Mouse (Mus musculus) intestine, embryonic 16.5 days (tissue): ENCODE measurements at regions not wholly inside any gene's neighbourhood (a gene's known extent, or its start where the extent isn't known, plus 50 kb on each side); places are given as distances from the start of the nearest gene placed in this dataset.

ENCODE experiments used
- ATAC-seq: fragments of 200-750 bp; cut with Nextera tagmentation; 2 replicates; pipeline ENCODE4 v1.8.0; 2017; ENCODE audit warnings: moderate TSS enrichment, moderate library complexity
- H3K27ac ChIP-seq: fragments of 300-500 bp; sonication (generic); 2 replicates; pipeline ENCODE4 v1.5.1; 2014; ENCODE audit warnings: mild to moderate bottlenecking, low read length
- H3K27me3 ChIP-seq: fragments of 300-500 bp; sonication (generic); replicated peaks from 2 replicates; pipeline ENCODE4 v1.6.1; 2014; ENCODE audit warnings: low read length, control low read depth, mixed read lengths; ENCODE audit not compliant: control insufficient read depth, insufficient read depth
- H3K36me3 ChIP-seq: fragments of 300-500 bp; sonication (generic); 2 replicates; pipeline ENCODE4 v1.6.1; 2014; ENCODE audit warnings: low read length, control low read depth; ENCODE audit not compliant: control insufficient read depth, insufficient read depth
- H3K4me1 ChIP-seq: fragments of 300-500 bp; sonication (generic); 2 replicates; pipeline ENCODE4 v1.6.1; 2014; ENCODE audit warnings: low read length, control low read depth, mixed read lengths; ENCODE audit not compliant: control insufficient read depth, insufficient read depth
- H3K4me2 ChIP-seq: fragments of 300-500 bp; sonication (generic); 2 replicates; pipeline ENCODE4 v1.6.1; 2014; ENCODE audit warnings: low read depth, low read length, control low read depth
- H3K4me3 ChIP-seq: fragments of 300-500 bp; sonication (generic); 2 replicates; pipeline ENCODE4 v1.5.1; 2014; ENCODE audit warnings: mild to moderate bottlenecking, low read length
- H3K9ac ChIP-seq: fragments of 300-500 bp; sonication (generic); 2 replicates; pipeline ENCODE4 v1.6.1; 2014; ENCODE audit warnings: low read depth, low read length
- H3K9me3 ChIP-seq: fragments of 300-500 bp; sonication (generic); 2 replicates; pipeline ENCODE4 v1.6.1; 2016; ENCODE audit warnings: low read length, control low read depth; ENCODE audit not compliant: control insufficient read depth
- WGBS: fragments of 180-500 bp; shearing (Covaris S2); extraction: QIAGEN DNeasy Blood & Tissue Kit; methylation state at CpG from one replicate; pipeline ENCODE4 v1.1.7; 2014; 5-methylcytosine and 5-hydroxymethylcytosine counted together

DNA sequence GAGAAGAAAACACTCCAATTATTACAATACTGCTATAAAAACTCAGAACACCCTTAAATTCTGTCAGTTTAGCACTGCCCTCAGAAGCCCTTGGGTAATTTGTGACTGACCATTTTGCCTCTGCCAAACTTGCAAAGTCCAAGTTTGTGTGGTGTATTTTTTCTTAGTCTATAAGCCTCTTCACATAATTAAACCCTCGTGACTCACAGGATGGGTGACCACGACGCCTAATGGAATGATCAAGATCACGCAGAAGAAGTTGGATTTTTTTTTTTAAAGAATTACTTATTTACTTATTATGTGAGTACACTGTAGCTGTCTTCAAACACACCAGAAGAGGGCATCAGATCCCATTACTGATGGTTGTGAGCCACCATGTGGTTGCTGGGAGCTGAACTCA, 214.4 kb upstream of the Smim15 start:
- H3K9ac ChIP-seq = no peak overlapping the region

DNA sequence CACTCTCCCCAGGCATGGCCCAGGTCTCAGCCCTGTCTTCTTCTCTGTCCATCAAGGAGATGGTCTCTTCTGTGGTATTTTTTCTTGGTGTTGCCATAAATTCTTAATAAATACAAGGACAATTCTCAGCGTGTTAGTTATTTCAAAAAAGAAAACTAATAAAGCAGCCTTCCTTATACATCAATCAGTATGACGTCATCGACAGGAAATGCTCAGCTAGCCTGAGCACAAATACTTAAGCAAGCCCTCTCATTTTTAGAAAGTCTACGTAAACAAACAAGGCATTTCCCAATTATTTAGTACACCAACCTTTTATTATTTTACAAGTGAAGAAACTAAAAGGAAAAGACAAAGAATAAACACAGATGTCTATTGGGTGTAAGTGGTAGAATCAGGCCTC, 218.6 kb upstream of the Smim15 start:
- H3K36me3 ChIP-seq = no peaks in the 10 kb centered on the region
- WGBS = 64% methylated on average over 4 of the region's 4 CpGs
- H3K27ac ChIP-seq = no peak overlapping the region
- H3K9ac ChIP-seq = no peak overlapping the region
- H3K9me3 ChIP-seq = no peaks in the 10 kb centered on the region
- no peaks in the 10 kb centered on the region for H3K27me3 ChIP-seq
- H3K4me3 ChIP-seq = no peak overlapping the region
- no peak overlapping the region for H3K4me2 ChIP-seq
- ATAC-seq = no peak
- H3K4me1 ChIP-seq = peaks cover 7% of the 10 kb centered on the region

More for the DNA sequence above, 214.4 kb upstream of the Smim15 start:
- Histone ChIP-seq H3K4me3 (no peak overlapping the region), H3K27ac (no peak overlapping the region), H3K27me3 (no peaks in the 10 kb centered on the region), H3K4me1 (peaks cover 9% of the 10 kb centered on the region), H3K9me3 (no peaks in the 10 kb centered on the region), H3K4me2 (no peak overlapping the region), H3K36me3 (no peaks in the 10 kb centered on the region)
- no peak for ATAC-seq
- 91% methylated on average over 4 of the region's 4 CpGs for WGBS

DNA sequence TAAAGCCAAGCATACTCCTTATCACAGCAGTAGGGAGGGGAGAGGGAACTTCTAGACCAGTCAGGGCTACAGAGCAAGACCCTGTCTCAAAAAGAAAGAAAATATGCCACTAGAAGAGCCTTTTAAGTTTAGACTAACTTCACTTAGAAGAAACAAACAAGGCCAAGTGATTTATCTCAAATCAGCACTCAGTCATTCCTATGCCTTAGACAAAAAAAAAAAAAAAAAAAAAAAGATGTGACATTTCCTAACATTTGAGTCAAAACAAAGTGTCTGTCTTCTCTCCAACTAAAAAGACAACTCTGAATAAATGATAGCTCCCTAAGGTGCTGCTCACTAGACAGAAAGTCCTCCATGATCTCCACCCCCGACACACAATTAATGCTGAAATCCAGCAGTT, 220.9 kb upstream of the Smim15 start:
- no peak overlapping the region for H3K9ac ChIP-seq
- no peaks in the 10 kb centered on the region for H3K27me3 ChIP-seq
- ATAC-seq = no peak
- H3K4me3 ChIP-seq = no peak overlapping the region
- no peak overlapping the region for H3K4me2 ChIP-seq
- no peaks in the 10 kb centered on the region for H3K9me3 ChIP-seq
- no peak overlapping the region for H3K27ac ChIP-seq
- peaks cover 10% of the 10 kb centered on the region for H3K4me1 ChIP-seq
- no peaks in the 10 kb centered on the region for H3K36me3 ChIP-seq
- 39% methylated on average over 1 of the region's 1 CpGs for WGBS

DNA sequence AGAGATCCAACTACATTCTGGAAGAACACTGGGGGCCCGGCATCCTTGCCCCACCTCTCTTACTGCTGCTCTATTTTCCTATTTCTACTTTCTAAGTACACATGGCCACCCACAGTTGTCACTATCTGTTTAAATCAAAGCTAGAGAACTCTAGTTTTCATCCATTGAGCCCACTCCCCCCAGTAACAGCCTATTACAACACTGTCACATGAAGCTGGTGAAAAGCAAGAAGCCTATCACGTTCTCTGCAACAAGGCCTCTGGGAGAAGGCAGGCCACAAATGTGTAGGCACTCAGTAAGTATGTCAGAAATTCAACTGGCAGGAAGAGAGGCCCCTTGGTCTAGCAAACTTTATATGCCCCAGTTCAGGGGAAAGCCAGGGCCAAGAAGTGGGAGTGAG, 222.0 kb upstream of the Smim15 start:
- Histone ChIP-seq H3K27me3 (no peaks in the 10 kb centered on the region), H3K4me1 (peaks cover 10% of the 10 kb centered on the region), H3K9me3 (no peaks in the 10 kb centered on the region), H3K4me3 (no peak overlapping the region), H3K27ac (no peak overlapping the region), H3K4me2 (no peak overlapping the region), H3K9ac (no peak overlapping the region), H3K36me3 (no peaks in the 10 kb centered on the region)
- no peak for ATAC-seq
- WGBS = 70% methylated on average over 2 of the region's 2 CpGs

DNA sequence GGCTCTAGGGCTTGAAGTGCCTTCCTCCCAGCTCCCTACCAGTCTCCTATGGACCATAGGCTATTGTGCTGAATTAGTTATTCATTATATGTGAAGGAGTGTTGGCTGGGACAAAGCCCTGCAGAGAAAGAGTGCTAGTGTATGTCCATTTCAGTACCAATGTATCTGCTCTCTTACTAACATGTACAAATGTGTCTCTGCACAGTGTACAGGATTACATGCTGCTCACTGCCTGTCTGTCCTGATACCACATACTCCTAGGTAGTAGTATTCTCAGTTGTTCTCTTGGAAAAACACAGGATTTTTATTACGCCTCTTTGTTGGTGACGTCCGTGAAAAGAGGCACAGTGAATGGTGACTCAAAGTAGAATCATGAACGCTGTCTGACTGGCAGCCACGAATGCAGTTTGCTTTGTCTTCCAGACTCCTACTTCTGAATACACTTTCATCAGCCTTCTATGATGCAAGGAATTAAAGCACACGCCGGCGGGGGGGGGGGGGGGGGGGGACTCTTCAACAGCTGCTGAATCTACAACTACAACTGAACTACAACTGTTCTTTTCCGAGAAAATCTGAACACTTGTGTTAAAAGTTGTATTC, 230.6 kb upstream of the Smim15 start:
- Histone ChIP-seq H3K27ac (no peak overlapping the region), H3K27me3 (no peaks in the 10 kb centered on the region), H3K9ac (no peak overlapping the region), H3K9me3 (no peaks in the 10 kb centered on the region), H3K4me2 (no peak overlapping the region), H3K36me3 (no peaks in the 10 kb centered on the region), H3K4me1 (peaks cover 14% of the 10 kb centered on the region; the same call in 1 of the 2 replicates), H3K4me3 (no peak overlapping the region)
- 69% methylated on average over 6 of the region's 9 CpGs for WGBS
- ATAC-seq = no peak

DNA sequence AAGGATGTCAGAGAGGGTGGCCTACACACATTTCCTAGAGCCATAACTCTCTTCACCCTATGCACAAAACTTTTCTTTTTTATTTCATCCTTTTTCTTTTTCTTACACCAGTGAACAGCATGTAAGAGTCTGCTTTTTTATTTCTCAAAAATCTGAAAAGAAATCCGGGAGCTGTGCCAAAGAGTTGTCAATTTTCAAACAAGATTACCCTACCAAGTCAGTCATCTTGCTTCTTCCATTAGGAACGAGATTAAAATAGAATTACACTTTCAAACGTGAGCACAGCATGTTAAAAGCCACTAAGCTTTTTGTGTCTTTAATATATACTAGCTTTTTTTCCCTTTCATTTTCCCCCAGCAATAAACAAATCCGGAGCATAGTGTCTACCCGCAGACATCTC, 232.2 kb upstream of the Smim15 start:
- H3K9me3 ChIP-seq = no peaks in the 10 kb centered on the region
- H3K4me3 ChIP-seq = no peak overlapping the region
- no peak overlapping the region for H3K4me2 ChIP-seq
- 45% methylated on average over 5 of the region's 5 CpGs for WGBS
- no peak for ATAC-seq
- peaks cover 14% of the 10 kb centered on the region; the same call in 1 of the 2 replicates for H3K4me1 ChIP-seq
- H3K9ac ChIP-seq = no peak overlapping the region
- no peaks in the 10 kb centered on the region for H3K27me3 ChIP-seq
- no peaks in the 10 kb centered on the region for H3K36me3 ChIP-seq
- no peak overlapping the region for H3K27ac ChIP-seq

DNA sequence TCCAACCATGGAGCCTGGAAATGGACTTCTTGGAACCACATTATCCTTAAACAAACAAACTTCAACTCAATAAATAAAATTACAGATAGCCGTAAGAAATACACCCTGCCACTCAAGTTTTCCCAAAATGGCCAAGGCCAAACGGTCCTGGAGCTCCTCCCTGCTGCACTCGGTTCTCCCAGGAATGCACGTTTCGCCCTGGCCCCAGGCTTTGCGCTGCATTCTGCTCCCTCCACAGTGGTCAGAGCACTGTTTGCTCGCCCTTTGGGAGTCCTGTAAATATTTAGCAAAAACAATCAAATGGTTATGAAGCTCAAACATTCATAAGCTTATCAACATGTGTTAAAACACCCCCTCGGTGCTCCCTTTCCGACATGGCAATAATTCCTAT, 233.4 kb upstream of the Smim15 start:
- peaks cover 14% of the 10 kb centered on the region; the same call in 1 of the 2 replicates for H3K4me1 ChIP-seq
- H3K4me3 ChIP-seq = no peak overlapping the region
- no peak overlapping the region for H3K4me2 ChIP-seq
- H3K9ac ChIP-seq = no peak overlapping the region
- ATAC-seq = no peak
- H3K27me3 ChIP-seq = no peaks in the 10 kb centered on the region
- WGBS = 53% methylated on average over 9 of the region's 9 CpGs
- H3K36me3 ChIP-seq = no peaks in the 10 kb centered on the region
- H3K9me3 ChIP-seq = no peaks in the 10 kb centered on the region
- no peak overlapping the region for H3K27ac ChIP-seq

DNA sequence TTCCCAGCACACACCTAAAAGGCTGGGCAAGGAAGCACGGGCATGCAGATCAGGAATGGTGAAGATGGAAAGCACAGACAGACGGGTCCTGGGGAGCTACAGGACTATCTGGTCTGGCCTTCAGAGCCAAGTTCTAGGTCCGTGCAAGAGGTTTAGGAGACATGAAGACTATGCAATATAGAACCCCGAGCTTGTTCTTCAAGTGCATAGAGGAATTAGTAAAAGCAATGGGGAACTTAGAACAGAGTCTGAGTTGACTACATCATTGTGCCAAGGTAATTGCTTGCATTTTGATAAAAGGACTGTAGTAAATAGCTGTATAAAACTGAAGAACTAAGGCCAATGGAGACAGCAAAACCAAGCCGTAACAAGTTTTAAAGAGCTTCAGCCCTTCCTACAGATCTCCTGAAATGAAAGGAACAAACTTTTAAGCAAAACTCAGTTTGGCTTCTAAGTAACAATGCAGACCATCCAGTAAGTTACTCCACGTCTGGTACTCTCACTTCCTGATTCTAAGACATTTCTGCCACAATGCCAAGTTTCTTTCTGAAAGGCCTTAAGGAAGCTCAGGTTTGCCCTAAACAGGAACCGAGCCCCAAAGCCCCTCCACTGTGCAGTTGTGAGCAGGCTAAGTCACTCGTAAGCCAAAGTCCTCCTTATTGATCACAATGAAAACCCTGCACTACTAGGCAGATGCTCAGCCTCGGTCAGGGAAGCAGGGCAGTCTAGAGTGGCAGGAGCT, 234.0 kb upstream of the Smim15 start:
- Histone ChIP-seq H3K9me3 (no peaks in the 10 kb centered on the region), H3K4me3 (no peak overlapping the region), H3K4me1 (peaks cover 14% of the 10 kb centered on the region; the same call in 1 of the 2 replicates), H3K36me3 (no peaks in the 10 kb centered on the region), H3K9ac (no peak overlapping the region), H3K27ac (no peak overlapping the region), H3K4me2 (no peak overlapping the region), H3K27me3 (no peaks in the 10 kb centered on the region)
- 67% methylated on average over 9 of the region's 9 CpGs for WGBS
- ATAC-seq = no peak

DNA sequence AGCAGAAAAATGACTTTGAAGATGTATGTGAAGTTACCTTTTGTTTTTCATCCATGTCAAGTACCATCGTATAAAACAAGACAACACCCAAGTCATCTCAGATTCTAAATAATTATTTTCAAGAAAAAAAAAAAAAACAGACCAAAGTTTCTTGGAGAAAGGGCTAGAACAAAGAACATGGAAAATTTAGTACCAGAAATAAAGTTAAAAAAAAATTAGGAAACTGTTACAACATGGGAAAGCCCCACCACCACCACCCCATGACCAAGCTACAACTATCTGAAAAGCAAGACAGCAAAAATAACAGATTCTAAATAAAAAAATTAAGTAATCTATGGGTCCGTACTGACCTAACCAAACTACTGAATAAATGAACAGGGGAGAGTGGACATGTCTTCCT, 235.3 kb upstream of the Smim15 start:
- no peaks in the 10 kb centered on the region for H3K27me3 ChIP-seq
- no peak for ATAC-seq
- no peak overlapping the region for H3K4me3 ChIP-seq
- no peak overlapping the region for H3K4me2 ChIP-seq
- H3K9ac ChIP-seq = no peak overlapping the region
- peaks cover 14% of the 10 kb centered on the region; the same call in 1 of the 2 replicates for H3K4me1 ChIP-seq
- no peaks in the 10 kb centered on the region for H3K9me3 ChIP-seq
- H3K36me3 ChIP-seq = 0 out of 2 replicates have a peak, but pooled peaks cover 3% of the 10 kb centered on the region
- no peak overlapping the region for H3K27ac ChIP-seq
- 84% methylated on average over 2 of the region's 2 CpGs for WGBS
